Mouse (Mus musculus) stomach, embryonic 15.5 days (tissue): ENCODE measurements at regions not wholly inside any gene's neighbourhood (a gene's known extent, or its start where the extent isn't known, plus 50 kb on each side); places are given as distances from the start of the nearest gene placed in this dataset.

Experiments used
- ATAC-seq: fragments of 200-750 bp; cut with Nextera tagmentation; 2 replicates; pipeline ENCODE4 v1.8.0; 2017; ENCODE audit warnings: low read depth, moderate number of reproducible peaks, moderate TSS enrichment; ENCODE audit not compliant: insufficient read depth, low FRiP score
- H3K27ac ChIP-seq: fragments of 300-500 bp; sonication (generic); 2 replicates; pipeline ENCODE4 v1.5.1; 2015; ENCODE audit warnings: mild to moderate bottlenecking, inconsistent platforms
- H3K27me3 ChIP-seq: fragments of 300-500 bp; sonication (generic); replicated peaks from 2 replicates; pipeline ENCODE4 v1.6.1; 2015; ENCODE audit warnings: inconsistent platforms
- H3K36me3 ChIP-seq: fragments of 300-500 bp; sonication (generic); 2 replicates; pipeline ENCODE4 v1.6.1; 2015; ENCODE audit warnings: inconsistent platforms
- H3K4me1 ChIP-seq: fragments of 300-500 bp; sonication (generic); 2 replicates; pipeline ENCODE4 v1.6.1; 2015; ENCODE audit warnings: inconsistent platforms
- H3K4me2 ChIP-seq: fragments of 300-500 bp; sonication (generic); 2 replicates; pipeline ENCODE4 v1.6.1; 2015; ENCODE audit warnings: mild to moderate bottlenecking, inconsistent platforms
- H3K4me3 ChIP-seq: fragments of 300-500 bp; sonication (generic); replicated peaks from 2 replicates; pipeline ENCODE4 v1.5.1; 2015; ENCODE audit warnings: inconsistent platforms
- H3K9ac ChIP-seq: fragments of 300-500 bp; sonication (generic); 2 replicates; pipeline ENCODE4 v1.6.1; 2015; ENCODE audit warnings: inconsistent platforms
- H3K9me3 ChIP-seq: fragments of 300-500 bp; sonication (generic); 2 replicates; pipeline ENCODE4 v1.6.1; 2016; ENCODE audit warnings: inconsistent platforms
- WGBS: fragments of 180-500 bp; shearing (Covaris S2); methylation state at CpG from one replicate; pipeline ENCODE4 v1.1.7; 2015; 5-methylcytosine and 5-hydroxymethylcytosine counted together

GRCm38 (mm10) chr4:89082838-89083237, 54.1 kb upstream of the Mtap start:
- ATAC-seq: no peak
- Histone ChIP-seq H3K4me3 (no peak overlapping the region), H3K36me3 (no peaks in the 10 kb centered on the region), H3K9ac (no peak overlapping the region), H3K27ac (no peak overlapping the region), H3K9me3 (no peaks in the 10 kb centered on the region), H3K27me3 (no peaks in the 10 kb centered on the region), H3K4me2 (no peak overlapping the region), H3K4me1 (no peaks in the 10 kb centered on the region)
- WGBS: 59% methylated on average over 3 of the region's 3 CpGs

GRCm38 (mm10) chr4:89078485-89078884, 58.4 kb upstream of the Mtap start:
- H3K4me3 ChIP-seq: no peak overlapping the region
- no peaks in the 10 kb centered on the region for H3K9me3 ChIP-seq
- H3K27me3 ChIP-seq: no peaks in the 10 kb centered on the region
- no peaks in the 10 kb centered on the region for H3K36me3 ChIP-seq
- no peak overlapping the region for H3K27ac ChIP-seq
- H3K4me1 ChIP-seq: no peaks in the 10 kb centered on the region
- 80% methylated on average over 9 of the region's 9 CpGs for WGBS
- H3K4me2 ChIP-seq: no peak overlapping the region
- no peak for ATAC-seq
- no peak overlapping the region for H3K9ac ChIP-seq

GRCm38 (mm10) chr4:89074705-89075104, 62.2 kb upstream of the Mtap start:
- H3K4me1 ChIP-seq: no peaks in the 10 kb centered on the region
- no peak overlapping the region for H3K4me2 ChIP-seq
- H3K9me3 ChIP-seq: no peaks in the 10 kb centered on the region
- H3K27ac ChIP-seq: no peak overlapping the region
- WGBS: 53% methylated on average over 4 of the region's 4 CpGs
- no peak overlapping the region for H3K4me3 ChIP-seq
- ATAC-seq: no peak
- H3K27me3 ChIP-seq: no peaks in the 10 kb centered on the region
- H3K9ac ChIP-seq: no peak overlapping the region
- H3K36me3 ChIP-seq: no peaks in the 10 kb centered on the region

GRCm38 (mm10) chr4:89070430-89070829, 66.5 kb upstream of the Mtap start:
- 77% methylated on average over 2 of the region's 2 CpGs for WGBS
- Histone ChIP-seq H3K27me3 (no peaks in the 10 kb centered on the region), H3K4me2 (no peak overlapping the region), H3K4me1 (no peaks in the 10 kb centered on the region), H3K9me3 (no peaks in the 10 kb centered on the region), H3K27ac (no peak overlapping the region), H3K9ac (no peak overlapping the region), H3K36me3 (no peaks in the 10 kb centered on the region), H3K4me3 (no peak overlapping the region)
- no peak for ATAC-seq

GRCm38 (mm10) chr4:89064401-89064800, 72.5 kb upstream of the Mtap start:
- no peak overlapping the region for H3K27ac ChIP-seq
- no peak overlapping the region for H3K4me3 ChIP-seq
- H3K9me3 ChIP-seq: no peaks in the 10 kb centered on the region
- no peaks in the 10 kb centered on the region for H3K4me1 ChIP-seq
- H3K36me3 ChIP-seq: no peaks in the 10 kb centered on the region
- WGBS: 84% methylated on average over 7 of the region's 7 CpGs
- no peak overlapping the region for H3K4me2 ChIP-seq
- no peaks in the 10 kb centered on the region for H3K27me3 ChIP-seq
- ATAC-seq: no peak
- no peak overlapping the region for H3K9ac ChIP-seq

- H3K4me3 ChIP-seq: no peak overlapping the region
- no peaks in the 10 kb centered on the region for H3K4me1 ChIP-seq
- no peaks in the 10 kb centered on the region for H3K36me3 ChIP-seq
- no peak overlapping the region for H3K4me2 ChIP-seq
- WGBS: 76% methylated on average over 1 of the region's 1 CpGs
- no peak overlapping the region for H3K9ac ChIP-seq
- no peak overlapping the region for H3K27ac ChIP-seq
- no peaks in the 10 kb centered on the region for H3K27me3 ChIP-seq
- ATAC-seq: no peak
- no peaks in the 10 kb centered on the region for H3K9me3 ChIP-seq
Observed at GRCm38 (mm10) chr4:89062384-89062783, 74.5 kb upstream of the Mtap start.

GRCm38 (mm10) chr4:89061619-89062018, 75.3 kb upstream of the Mtap start:
- no peaks in the 10 kb centered on the region for H3K36me3 ChIP-seq
- H3K4me2 ChIP-seq: no peak overlapping the region
- H3K27ac ChIP-seq: no peak overlapping the region
- no peak for ATAC-seq
- H3K9ac ChIP-seq: no peak overlapping the region
- no peak overlapping the region for H3K4me3 ChIP-seq
- no peaks in the 10 kb centered on the region for H3K9me3 ChIP-seq
- no peaks in the 10 kb centered on the region for H3K27me3 ChIP-seq
- H3K4me1 ChIP-seq: no peaks in the 10 kb centered on the region
- WGBS: 73% methylated on average over 4 of the region's 4 CpGs

GRCm38 (mm10) chr4:89057573-89057972, 79.3 kb upstream of the Mtap start:
- no peak overlapping the region for H3K4me3 ChIP-seq
- no peaks in the 10 kb centered on the region for H3K27me3 ChIP-seq
- no peak overlapping the region for H3K4me2 ChIP-seq
- H3K9ac ChIP-seq: no peak overlapping the region
- ATAC-seq: no peak
- H3K4me1 ChIP-seq: no peaks in the 10 kb centered on the region
- H3K9me3 ChIP-seq: no peaks in the 10 kb centered on the region
- no peaks in the 10 kb centered on the region for H3K36me3 ChIP-seq
- no peak overlapping the region for H3K27ac ChIP-seq

GRCm38 (mm10) chr4:89057135-89057534, 79.8 kb upstream of the Mtap start:
- Histone ChIP-seq H3K4me2 (no peak overlapping the region), H3K9me3 (no peaks in the 10 kb centered on the region), H3K4me3 (no peak overlapping the region), H3K4me1 (no peaks in the 10 kb centered on the region), H3K9ac (no peak overlapping the region), H3K27me3 (no peaks in the 10 kb centered on the region), H3K27ac (no peak overlapping the region), H3K36me3 (no peaks in the 10 kb centered on the region)
- 76% methylated on average over 1 of the region's 1 CpGs for WGBS
- ATAC-seq: no peak

GRCm38 (mm10) chr4:89055969-89056368, 81.0 kb upstream of the Mtap start:
- no peak for ATAC-seq
- WGBS: 74% methylated on average over 3 of the region's 3 CpGs
- Histone ChIP-seq H3K4me3 (no peak overlapping the region), H3K36me3 (no peaks in the 10 kb centered on the region), H3K9me3 (no peaks in the 10 kb centered on the region), H3K27me3 (no peaks in the 10 kb centered on the region), H3K9ac (no peak overlapping the region), H3K4me2 (no peak overlapping the region), H3K4me1 (no peaks in the 10 kb centered on the region), H3K27ac (no peak overlapping the region)

GRCm38 (mm10) chr4:89053606-89054005, 83.3 kb upstream of the Mtap start:
- H3K27ac ChIP-seq: no peak overlapping the region
- no peaks in the 10 kb centered on the region for H3K27me3 ChIP-seq
- H3K4me3 ChIP-seq: no peak overlapping the region
- H3K9me3 ChIP-seq: no peaks in the 10 kb centered on the region
- no peaks in the 10 kb centered on the region for H3K4me1 ChIP-seq
- 54% methylated on average over 6 of the region's 6 CpGs for WGBS
- no peaks in the 10 kb centered on the region for H3K36me3 ChIP-seq
- no peak overlapping the region for H3K4me2 ChIP-seq
- no peak for ATAC-seq
- no peak overlapping the region for H3K9ac ChIP-seq

GRCm38 (mm10) chr4:89051897-89052296, 85.0 kb upstream of the Mtap start:
- Histone ChIP-seq H3K36me3 (no peaks in the 10 kb centered on the region), H3K4me3 (no peak overlapping the region), H3K4me1 (no peaks in the 10 kb centered on the region), H3K27me3 (no peaks in the 10 kb centered on the region), H3K9me3 (no peaks in the 10 kb centered on the region), H3K27ac (no peak overlapping the region), H3K4me2 (no peak overlapping the region), H3K9ac (no peak overlapping the region)
- WGBS: 62% methylated on average over 5 of the region's 5 CpGs
- no peak for ATAC-seq

GRCm38 (mm10) chr4:89050551-89051199, 86.2 kb upstream of the Mtap start:
- no peaks in the 10 kb centered on the region for H3K9me3 ChIP-seq
- H3K27me3 ChIP-seq: no peaks in the 10 kb centered on the region

More at GRCm38 (mm10) chr4:89050551-89051199, 86.2 kb upstream of the Mtap start:
- ATAC-seq: no peak
- WGBS: 75% methylated on average over 4 of the region's 4 CpGs
- Histone ChIP-seq H3K27ac (no peak overlapping the region), H3K36me3 (no peaks in the 10 kb centered on the region), H3K4me1 (no peaks in the 10 kb centered on the region), H3K9ac (no peak overlapping the region), H3K4me2 (no peak overlapping the region), H3K4me3 (no peak overlapping the region)
